Mouse (Mus musculus) heart, adult 2 months (tissue): ENCODE data around the gene Rps6kb2.

Experiments
- CTCF ChIP-seq: fragments of 200-600 bp; IDR thresholded peaks from 2 replicates; pipeline ENCODE4 v1.8.1; 2022; ENCODE audit warnings: antibody characterized with exemption, mild to moderate bottlenecking, moderate library complexity
- EP300 ChIP-seq: fragments of 200-500 bp; IDR thresholded peaks from 2 replicates; pipeline ENCODE4 v1.6.1; 2011; ENCODE audit warnings: low read depth, low read length, control low read depth; ENCODE audit not compliant: insufficient read depth

DNA sequence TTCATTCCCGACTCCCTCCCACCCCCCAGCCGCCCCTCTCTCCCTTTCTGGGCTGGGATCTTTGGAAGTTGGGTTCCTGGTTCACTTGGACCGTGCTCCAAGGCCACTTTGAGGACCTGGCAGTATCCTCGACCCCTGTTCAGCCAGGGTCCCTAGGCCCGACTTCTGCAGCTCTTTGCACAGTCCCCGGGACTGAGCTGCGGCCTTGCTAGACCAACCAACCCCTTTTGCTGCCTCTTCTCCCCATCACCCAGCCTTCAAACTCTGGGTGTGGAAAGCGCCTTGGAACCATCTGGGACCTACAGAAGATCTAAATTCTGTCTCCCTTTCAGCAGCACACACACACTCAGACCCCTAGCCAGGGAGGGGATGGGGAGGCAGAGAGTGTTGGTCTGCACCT is 14.3 kb downstream of the Rps6kb2 start:
- TF ChIP-seq CTCF (no peak), EP300 (no peak)
